Mouse (Mus musculus) forebrain, postnatal 0 days (tissue): ENCODE measurements at regions not wholly inside any gene's neighbourhood (a gene's known extent, or its start where the extent isn't known, plus 50 kb on each side); places are given as distances from the start of the nearest gene placed in this dataset.
"Not testable (repeated sequence)": the region's sequence is repeated elsewhere in the genome, so short reads cannot be mapped to it uniquely, and the experiment has no call there.

ENCODE experiments used
- ATAC-seq: fragments of 200-750 bp; cut with Nextera tagmentation; 2 replicates; pipeline ENCODE4 v1.8.0; 2017; ENCODE audit warnings: mild to moderate bottlenecking, moderate library complexity
- DNase-seq: peaks from one replicate; pipeline ENCODE4 v3.0.0-alpha.2; 2015
- H3K27ac ChIP-seq: fragments of 300-500 bp; sonication (generic); 2 replicates; pipeline ENCODE4 v1.5.1; 2014; ENCODE audit warnings: low read depth, mild to moderate bottlenecking, antibody characterized with exemption, low read length, moderate library complexity, mixed read lengths
- H3K27me3 ChIP-seq: fragments of 300-500 bp; sonication (generic); 2 replicates; pipeline ENCODE4 v1.6.1; 2014; ENCODE audit warnings: mild to moderate bottlenecking, low read length, mixed read lengths; ENCODE audit not compliant: insufficient read depth
- H3K36me3 ChIP-seq: fragments of 300-500 bp; sonication (generic); 2 replicates; pipeline ENCODE4 v1.6.1; 2014; ENCODE audit warnings: mild to moderate bottlenecking, moderate library complexity; ENCODE audit not compliant: insufficient read depth
- H3K4me1 ChIP-seq: fragments of 300-500 bp; sonication (generic); 2 replicates; pipeline ENCODE4 v1.6.1; 2014; ENCODE audit warnings: antibody characterized with exemption; ENCODE audit not compliant: insufficient read depth
- H3K4me2 ChIP-seq: fragments of 300-500 bp; sonication (generic); 2 replicates; pipeline ENCODE4 v1.6.1; 2014; ENCODE audit warnings: low read depth, mild to moderate bottlenecking, moderate library complexity
- H3K4me3 ChIP-seq: fragments of 300-500 bp; sonication (generic); 2 replicates; pipeline ENCODE4 v1.5.1; 2014; ENCODE audit warnings: low read depth, low read length, mixed read lengths
- H3K9ac ChIP-seq: fragments of 300-500 bp; sonication (generic); 2 replicates; pipeline ENCODE4 v1.6.1; 2014; ENCODE audit warnings: mild to moderate bottlenecking
- H3K9me3 ChIP-seq: fragments of 300-500 bp; sonication (generic); 2 replicates; pipeline ENCODE4 v1.6.1; 2016; ENCODE audit warnings: low read length
- CTCF ChIP-seq: sonication (generic); IDR thresholded peaks from 2 replicates; pipeline ENCODE4 v1.5.1; 2016; ENCODE audit warnings: antibody characterized with exemption, control low read depth, low read depth
- WGBS: fragments of 180-500 bp; shearing (Covaris S2); extraction: QIAGEN DNeasy Blood & Tissue Kit; methylation state at CpG from one replicate; pipeline ENCODE4 v1.1.7; 2014; 5-methylcytosine and 5-hydroxymethylcytosine counted together

DNA sequence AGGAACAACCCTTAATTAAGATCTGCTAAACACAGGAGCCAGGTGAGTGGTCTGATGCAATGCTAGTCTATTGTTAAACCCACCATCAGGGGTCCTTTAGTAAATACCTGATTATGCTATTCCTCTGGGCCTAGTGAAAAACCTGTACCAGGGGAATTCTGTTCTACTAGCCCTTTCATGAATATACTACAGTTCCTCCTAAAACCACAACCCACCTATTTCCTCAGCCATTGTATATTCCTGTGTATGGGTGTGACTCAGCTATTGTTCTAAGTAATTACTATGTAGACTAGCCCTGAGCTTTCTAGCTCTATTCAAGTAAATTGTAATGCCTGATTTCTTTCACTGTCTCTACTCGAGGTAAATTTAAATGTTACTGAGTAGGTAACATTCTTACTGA is 57.0 kb upstream of the Egfem1 start:
- not testable (repeated sequence) for DNase-seq, H3K4me1 ChIP-seq, H3K9ac ChIP-seq, H3K4me2 ChIP-seq, H3K36me3 ChIP-seq, H3K27me3 ChIP-seq, H3K4me3 ChIP-seq, H3K27ac ChIP-seq, ATAC-seq, H3K9me3 ChIP-seq
- 46% methylated on average over 1 of the region's 1 CpGs for WGBS

DNA sequence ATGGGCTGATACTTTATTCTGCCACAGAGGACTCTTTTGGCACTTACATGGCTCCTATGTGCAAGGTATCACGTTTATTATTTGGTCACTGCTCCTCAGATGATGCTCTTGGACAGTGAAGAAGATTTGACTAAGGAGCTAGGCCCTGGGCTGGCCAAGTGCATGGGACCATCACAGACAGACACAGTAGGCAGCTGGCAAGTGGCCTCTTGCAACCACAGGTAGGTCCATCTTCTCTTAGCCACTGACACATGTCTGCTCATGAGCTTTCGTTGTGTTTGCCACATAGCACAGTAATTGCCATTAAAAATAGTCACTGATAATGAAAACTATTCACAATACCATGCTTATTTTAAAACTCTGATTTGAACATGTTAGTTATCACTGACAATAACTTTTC is 54.1 kb upstream of the Egfem1 start:
- H3K27me3 ChIP-seq: no peaks in the 10 kb centered on the region
- no peak overlapping the region for H3K9ac ChIP-seq
- no peaks in the 10 kb centered on the region for H3K36me3 ChIP-seq
- 90% methylated on average over 2 of the region's 2 CpGs for WGBS
- no peak for DNase-seq
- no peaks in the 10 kb centered on the region for H3K4me1 ChIP-seq
- H3K4me3 ChIP-seq: no peak overlapping the region
- ATAC-seq: no peak
- H3K4me2 ChIP-seq: no peak overlapping the region
- TF ChIP-seq CTCF: no peak
- H3K27ac ChIP-seq: no peak overlapping the region
- H3K9me3 ChIP-seq: no peaks in the 10 kb centered on the region

DNA sequence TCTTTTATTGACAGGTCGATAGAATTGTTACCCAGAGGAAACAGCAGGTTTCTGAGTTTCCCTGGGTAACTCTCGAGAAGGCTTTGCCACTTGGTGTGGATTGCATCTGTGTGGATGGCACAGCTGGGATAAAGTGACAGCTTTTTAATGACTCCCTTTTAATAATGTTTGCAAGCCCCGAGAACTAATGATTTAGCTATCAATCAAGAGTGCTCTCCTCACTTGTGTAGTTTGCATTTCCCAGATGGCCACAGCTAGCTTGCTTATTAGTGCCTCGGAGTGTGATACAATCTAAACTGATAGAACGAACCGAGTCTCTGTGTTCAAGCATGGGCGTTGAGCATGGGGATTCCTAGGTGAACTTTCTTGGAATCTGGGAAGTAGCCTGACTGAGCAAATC is 51.0 kb upstream of the Egfem1 start:
- H3K4me1 ChIP-seq: no peaks in the 10 kb centered on the region
- H3K4me2 ChIP-seq: no peak overlapping the region
- H3K27me3 ChIP-seq: no peaks in the 10 kb centered on the region
- no peak overlapping the region for H3K4me3 ChIP-seq
- no peak overlapping the region for H3K9ac ChIP-seq
- no peak for DNase-seq
- no peak for TF ChIP-seq CTCF
- WGBS: 25% methylated on average over 7 of the region's 7 CpGs
- no peaks in the 10 kb centered on the region for H3K9me3 ChIP-seq
- H3K36me3 ChIP-seq: no peaks in the 10 kb centered on the region
- H3K27ac ChIP-seq: no peak overlapping the region
- peak; percentile 53 for ATAC-seq

DNA sequence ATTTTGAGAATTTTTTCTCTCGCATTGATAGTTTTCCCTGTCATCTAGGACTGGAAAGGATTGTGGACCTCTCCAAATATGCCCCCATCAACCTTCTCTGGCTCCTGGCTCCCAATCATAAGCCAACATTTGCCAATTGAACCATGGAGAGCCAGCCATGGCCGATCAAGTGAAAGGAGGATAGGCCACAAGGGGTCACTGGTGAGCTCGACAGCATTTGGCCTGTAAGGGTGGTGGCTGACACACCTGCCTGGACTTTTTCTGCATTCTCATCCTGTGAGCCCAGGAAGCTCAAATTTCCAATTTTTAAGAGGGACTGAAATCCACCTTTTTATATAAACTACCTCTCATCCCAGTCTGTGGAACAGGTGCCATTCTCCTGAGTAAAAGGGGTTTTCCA is 50.0 kb upstream of the Egfem1 start:
- TF ChIP-seq CTCF: peak; percentile 41
- H3K9ac ChIP-seq: no peak overlapping the region
- H3K4me2 ChIP-seq: no peak overlapping the region
- no peak overlapping the region for H3K27ac ChIP-seq
- 50% methylated on average over 3 of the region's 3 CpGs for WGBS
- no peak overlapping the region for H3K4me3 ChIP-seq
- no peaks in the 10 kb centered on the region for H3K9me3 ChIP-seq
- no peaks in the 10 kb centered on the region for H3K4me1 ChIP-seq
- DNase-seq (no peak), ATAC-seq (no peak)
- no peaks in the 10 kb centered on the region for H3K27me3 ChIP-seq
- no peaks in the 10 kb centered on the region for H3K36me3 ChIP-seq
